Mouse (Mus musculus) C2C12 (cell line): Measurements from ENCODE around the gene 1700016D06Rik. TPM values are rescaled to one million over a fixed set of nuclear protein-coding genes. Genes with fewer than 3 reads are reported as not detected.
A peak's percentile ranks its signal among the peaks of the same experiment; 100 is the strongest.

Experiments
- H3K27me3 ChIP-seq: one replicate; pipeline ENCODE4 v1.6.1; 2011; ENCODE audit not compliant: control insufficient read depth, insufficient read depth, insufficient read length
- H3K36me3 ChIP-seq: one replicate; pipeline ENCODE4 v1.6.1; 2011; ENCODE audit not compliant: control insufficient read depth, insufficient read depth
- H3K4me3 ChIP-seq: one replicate; pipeline ENCODE4 v1.5.1; 2011; ENCODE audit warnings: mild to moderate bottlenecking, control low read depth; ENCODE audit not compliant: poor library complexity, insufficient read depth, severe bottlenecking
- H3K79me2 ChIP-seq: one replicate; pipeline ENCODE4 v1.6.1; 2011; ENCODE audit not compliant: control insufficient read depth, insufficient read depth
- H3K79me3 ChIP-seq: one replicate; pipeline ENCODE4 v1.6.1; 2011; ENCODE audit warnings: low read depth, control low read depth
- H3ac ChIP-seq: one replicate; pipeline ENCODE3; 2011; ENCODE audit warnings: low read depth; ENCODE audit not compliant: control insufficient read depth, insufficient read length
- CEBPB ChIP-seq: IDR thresholded peaks from one replicate; pipeline ENCODE4 v1.6.1; 2011; ENCODE audit warnings: low read depth, mild to moderate bottlenecking, control low read depth, moderate library complexity
- CTCF ChIP-seq: IDR thresholded peaks from one replicate; pipeline ENCODE4 v1.5.1; 2011; ENCODE audit not compliant: control insufficient read depth, insufficient read depth, insufficient read length
- FOSL1 ChIP-seq: IDR thresholded peaks from one replicate; pipeline ENCODE4 v1.8.0; 2011; ENCODE audit warnings: mild to moderate bottlenecking, low read length; ENCODE audit not compliant: poor library complexity, insufficient read depth, severe bottlenecking
- MAX ChIP-seq: IDR thresholded peaks from one replicate; pipeline ENCODE4 v1.6.1; 2011; ENCODE audit warnings: mild to moderate bottlenecking, control low read depth
- MYOD1 ChIP-seq: IDR thresholded peaks from one replicate; pipeline ENCODE4 v1.6.1; 2011; ENCODE audit warnings: low read depth; ENCODE audit not compliant: control insufficient read depth, insufficient read length
- MYOG ChIP-seq: IDR thresholded peaks from one replicate; pipeline ENCODE4 v1.6.1; 2011; ENCODE audit not compliant: control insufficient read depth, insufficient read length; ENCODE audit errors: extremely low read depth
- USF1 ChIP-seq: IDR thresholded peaks from one replicate; pipeline ENCODE4 v1.6.1; 2011; ENCODE audit warnings: low read depth, mild to moderate bottlenecking, control low read depth, moderate library complexity
- polyA plus RNA-seq: library from polyadenylated mRNA; unstranded; fragments of >200 nt; fragmentation: generic; extraction: Trizol; gene quantifications from one replicate; pipeline ENCODE4 v1.2.1, GENCODE M21; 2012; ENCODE audit warnings: missing spikeins

1700016D06Rik gene
- polyA plus RNA-seq, 1 experiment = not detected

GRCm38 (mm10) chr8:11628506-11629132 lies 72.2 kb downstream of the 1700016D06Rik start:
- no peak overlapping the region for H3ac ChIP-seq
- peaks cover 86% of the 10 kb centered on the region for H3K79me2 ChIP-seq
- peaks cover 60% of the 10 kb centered on the region for H3K79me3 ChIP-seq
- peaks cover 86% of the 10 kb centered on the region for H3K36me3 ChIP-seq
- no peaks in the 10 kb centered on the region for H3K27me3 ChIP-seq
- no peak for TF ChIP-seq MAX
- no peak for TF ChIP-seq MYOD1
- TF ChIP-seq CEBPB = no peak
- TF ChIP-seq FOSL1 = no peak
- no peak for TF ChIP-seq MYOG
- no peak for TF ChIP-seq USF1
- TF ChIP-seq CTCF = no peak
- no peak overlapping the region for H3K4me3 ChIP-seq

- Histone ChIP-seq H3K79me3 (peaks cover 51% of the 10 kb centered on the region), H3K79me2 (peaks cover 77% of the 10 kb centered on the region), H3K27me3 (no peaks in the 10 kb centered on the region), H3K36me3 (peaks cover 93% of the 10 kb centered on the region), H3ac (no peak overlapping the region), H3K4me3 (no peak overlapping the region)
- TF ChIP-seq CTCF (no peak), CEBPB (no peak), USF1 (no peak), MAX (no peak), MYOG (no peak), MYOD1 (no peak), FOSL1 (no peak)
Observed at GRCm38 (mm10) chr8:11627717-11628116, 73.1 kb downstream of the 1700016D06Rik start.

DNA sequence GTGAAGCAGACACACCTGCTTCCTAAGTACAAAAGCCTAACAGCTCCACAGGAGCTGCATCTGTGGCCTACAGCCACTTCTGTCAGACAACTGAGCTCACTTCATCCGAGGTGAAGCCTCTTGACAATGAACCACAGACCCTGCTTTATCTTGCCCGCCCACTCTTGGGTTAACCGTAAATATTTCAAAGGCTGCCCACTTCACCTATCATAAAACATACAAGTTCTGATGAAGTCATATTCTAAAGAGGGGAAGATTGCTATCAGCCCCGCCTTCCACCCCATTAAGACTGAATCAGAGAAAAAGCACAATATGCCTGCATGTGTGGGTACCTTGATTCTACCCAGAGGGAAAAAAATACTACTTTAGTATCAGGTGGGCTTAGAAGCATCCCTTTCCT lies 75.8 kb downstream of the 1700016D06Rik start:
- H3K79me3 ChIP-seq = peaks cover 27% of the 10 kb centered on the region
- H3K79me2 ChIP-seq = peaks cover 58% of the 10 kb centered on the region
- H3K27me3 ChIP-seq = no peaks in the 10 kb centered on the region
- no peak overlapping the region for H3ac ChIP-seq
- H3K36me3 ChIP-seq = peaks cover 94% of the 10 kb centered on the region
- no peak for TF ChIP-seq USF1
- no peak for TF ChIP-seq CEBPB
- no peak for TF ChIP-seq FOSL1
- no peak for TF ChIP-seq MAX
- TF ChIP-seq MYOG = no peak
- no peak for TF ChIP-seq MYOD1
- no peak for TF ChIP-seq CTCF
- no peak overlapping the region for H3K4me3 ChIP-seq

GRCm38 (mm10) chr8:11619091-11619490 lies 81.8 kb downstream of the 1700016D06Rik start:
- H3K36me3 ChIP-seq = peaks cover 96% of the 10 kb centered on the region
- no peak for TF ChIP-seq FOSL1
- no peak for TF ChIP-seq MYOD1
- no peak for TF ChIP-seq USF1
- no peak for TF ChIP-seq MYOG
- no peak for TF ChIP-seq MAX
- no peak for TF ChIP-seq CTCF
- TF ChIP-seq CEBPB = no peak
- no peak overlapping the region for H3ac ChIP-seq

GRCm38 (mm10) chr8:11618063-11618462 lies 82.8 kb downstream of the 1700016D06Rik start:
- H3K36me3 ChIP-seq = peaks cover 97% of the 10 kb centered on the region
- H3K79me2 ChIP-seq = peaks cover 22% of the 10 kb centered on the region
- no peaks in the 10 kb centered on the region for H3K27me3 ChIP-seq
- H3K79me3 ChIP-seq = no peaks in the 10 kb centered on the region
- TF ChIP-seq CTCF = no peak
- TF ChIP-seq CEBPB = no peak
- no peak for TF ChIP-seq MYOD1
- no peak overlapping the region for H3ac ChIP-seq
- H3K4me3 ChIP-seq = no peak overlapping the region

More at GRCm38 (mm10) chr8:11619091-11619490, 81.8 kb downstream of the 1700016D06Rik start:
- Histone ChIP-seq H3K4me3 (no peak overlapping the region), H3K79me2 (peaks cover 12% of the 10 kb centered on the region), H3K27me3 (no peaks in the 10 kb centered on the region), H3K79me3 (peaks cover 2% of the 10 kb centered on the region)

DNA sequence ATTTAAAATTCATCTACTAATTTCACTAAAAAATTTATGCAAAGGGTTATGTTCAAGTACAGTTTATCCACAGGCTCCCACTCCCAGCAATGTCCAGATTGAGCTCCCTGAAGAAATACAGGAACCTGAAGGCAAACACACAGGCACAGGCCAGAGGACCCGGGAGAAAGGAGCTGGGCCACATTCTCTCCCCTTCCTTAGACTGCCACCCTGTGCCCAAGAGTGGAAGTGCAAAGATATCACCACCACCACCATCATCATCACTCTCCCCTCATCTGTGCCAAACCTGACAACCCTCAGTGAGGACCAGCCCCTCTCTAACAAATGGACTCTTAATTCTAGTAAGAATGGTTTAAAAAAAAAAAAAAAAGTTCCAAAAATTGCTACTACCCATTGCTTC lies 84.6 kb downstream of the 1700016D06Rik start:
- Histone ChIP-seq H3K4me3 (no peak overlapping the region), H3K79me3 (peaks cover 2% of the 10 kb centered on the region), H3ac (no peak overlapping the region), H3K79me2 (peaks cover 22% of the 10 kb centered on the region), H3K36me3 (peaks cover 96% of the 10 kb centered on the region), H3K27me3 (no peaks in the 10 kb centered on the region)
- TF ChIP-seq CTCF (peak; percentile 36), FOSL1 (no peak)
